Mouse (Mus musculus) MEL (cell line): ENCODE data around the gene 4930524J08Rik. TPM values are rescaled to one million over a fixed set of nuclear protein-coding genes. Genes with fewer than 3 reads are reported as not detected.
A peak's percentile ranks its signal among the peaks of the same experiment; 100 is the strongest.

ENCODE experiments used
- DNase-seq: peaks from one replicate; pipeline ENCODE4 v3.0.0; 2011; ENCODE audit warnings: low read depth, low spot score
- H3K27ac ChIP-seq: 2 replicates; pipeline ENCODE4 v1.5.1; 2012; ENCODE audit warnings: low read depth, mild to moderate bottlenecking, control low read depth, low read length, moderate library complexity; ENCODE audit not compliant: control insufficient read depth
- H3K27me3 ChIP-seq, 2 experiments: fragments of 150-350 bp in 1 of 2; sonication (generic) in 1 of 2; 2 replicates each; pipeline ENCODE4 v1.6.1; 2012; ENCODE audit warnings: low read length in 2 of 2, mild to moderate bottlenecking in 2 of 2, improper control_type of control experiment in 1 of 2, moderate library complexity in 1 of 2; ENCODE audit not compliant: insufficient read depth in 2 of 2, control insufficient read depth in 1 of 2
- H3K36me3 ChIP-seq, 2 experiments: 2 replicates each; pipeline ENCODE4 v1.6.1; 2012 to 2014; ENCODE audit warnings: low read length in 2 of 2, improper control_type of control experiment in 1 of 2, inconsistent platforms in 1 of 2, mild to moderate bottlenecking in 1 of 2; ENCODE audit not compliant: insufficient read depth in 2 of 2, control insufficient read depth in 1 of 2
- H3K4me1 ChIP-seq, 2 experiments: fragments of 150-350 bp in 1 of 2; sonication (generic) in 1 of 2; 2 replicates each; pipeline ENCODE4 v1.6.1; 2012; ENCODE audit warnings: low read length in 2 of 2, improper control_type of control experiment in 1 of 2, mild to moderate bottlenecking in 1 of 2; ENCODE audit not compliant: insufficient read depth in 2 of 2, control insufficient read depth in 1 of 2
- H3K4me3 ChIP-seq, 2 experiments: fragments of 150-350 bp in 1 of 2; sonication (generic) in 1 of 2; 2 replicates each; pipeline ENCODE4 v1.5.1; 2012; ENCODE audit warnings: low read depth in 2 of 2, low read length in 2 of 2, mild to moderate bottlenecking in 2 of 2, moderate library complexity in 2 of 2, control low read depth in 1 of 2, improper control_type of control experiment in 1 of 2; ENCODE audit not compliant: control insufficient read depth in 1 of 2, insufficient read depth in 1 of 2
- H3K79me2 ChIP-seq: 2 replicates; pipeline ENCODE4 v1.6.1; 2012; ENCODE audit warnings: mild to moderate bottlenecking, low read length, moderate library complexity; ENCODE audit not compliant: control insufficient read depth, poor library complexity, insufficient read depth
- H3K9ac ChIP-seq: 2 replicates; pipeline ENCODE4 v1.6.1; 2012; ENCODE audit warnings: low read depth, mild to moderate bottlenecking, control low read depth, low read length, moderate library complexity; ENCODE audit not compliant: control insufficient read depth, poor library complexity, severe bottlenecking
- H3K9me3 ChIP-seq: fragments of 150-350 bp; sonication (generic); replicated peaks from 2 replicates; pipeline ENCODE4 v1.6.1; 2012; ENCODE audit warnings: mild to moderate bottlenecking, low read length, improper control_type of control experiment, moderate library complexity; ENCODE audit not compliant: insufficient read depth
- BHLHE40 ChIP-seq: IDR thresholded peaks from 2 replicates; pipeline ENCODE4 v1.6.1; 2012; ENCODE audit warnings: low read depth, mild to moderate bottlenecking, inconsistent platforms, low read length, improper control_type of control experiment, borderline replicate concordance
- CHD1 ChIP-seq: IDR thresholded peaks from 2 replicates; pipeline ENCODE4 v1.6.1; 2012; ENCODE audit warnings: low read depth, mild to moderate bottlenecking, inconsistent platforms, low read length, improper control_type of control experiment
- CHD2 ChIP-seq: IDR thresholded peaks from 2 replicates; pipeline ENCODE4 v1.6.1; 2011; ENCODE audit warnings: low read length, improper control_type of control experiment
- CTCF ChIP-seq, 3 experiments: IDR thresholded peaks in 2 of 3; conservative IDR thresholded peaks in 1 of 3; 2 replicates each; pipeline ENCODE4 v1.5.1; 2011 to 2012; ENCODE audit warnings: low read length in 3 of 3, low read depth in 2 of 3, mild to moderate bottlenecking in 2 of 3, improper control_type of control experiment in 1 of 3, inconsistent platforms in 1 of 3, mixed read lengths in 1 of 3, moderate library complexity in 1 of 3; ENCODE audit not compliant: control insufficient read depth in 1 of 3, insufficient read depth in 1 of 3, poor library complexity in 1 of 3, severe bottlenecking in 1 of 3
- E2F4 ChIP-seq: IDR thresholded peaks from 2 replicates; pipeline ENCODE4 v1.6.1; 2011; ENCODE audit warnings: low read depth, low read length, improper control_type of control experiment, borderline replicate concordance
- ELF1 ChIP-seq: IDR thresholded peaks from 2 replicates; pipeline ENCODE4 v1.6.1; 2014; ENCODE audit warnings: low read depth, mild to moderate bottlenecking, inconsistent platforms, low read length, improper control_type of control experiment, moderate library complexity
- EP300 ChIP-seq, 2 experiments: IDR thresholded peaks; 2 replicates each; pipeline ENCODE4 v1.6.1; 2011; ENCODE audit warnings: improper control_type of control experiment in 2 of 2, low read length in 2 of 2, low read depth in 1 of 2, mild to moderate bottlenecking in 1 of 2
- ETS1 ChIP-seq: IDR thresholded peaks from 2 replicates; pipeline ENCODE4 v1.6.1; 2012; ENCODE audit warnings: low read depth, mild to moderate bottlenecking, inconsistent platforms, low read length, improper control_type of control experiment, moderate library complexity
- GABPA ChIP-seq: IDR thresholded peaks from 2 replicates; pipeline ENCODE4 v1.6.1; 2012; ENCODE audit warnings: low read depth, mild to moderate bottlenecking, inconsistent platforms, low read length, improper control_type of control experiment, moderate library complexity
- GATA1 ChIP-seq: IDR thresholded peaks from 2 replicates; pipeline ENCODE4 v1.6.1; 2011; ENCODE audit warnings: low read depth, low read length, improper control_type of control experiment
- HCFC1 ChIP-seq: IDR thresholded peaks from 2 replicates; pipeline ENCODE4 v1.6.1; 2012; ENCODE audit warnings: low read depth, mild to moderate bottlenecking, inconsistent platforms, low read length, improper control_type of control experiment, moderate library complexity
- JUND ChIP-seq: IDR thresholded peaks from 2 replicates; pipeline ENCODE4 v1.6.1; 2011; ENCODE audit warnings: low read depth, mild to moderate bottlenecking, improper control_type of control experiment, low read length
- KAT2A ChIP-seq: conservative IDR thresholded peaks from 2 replicates; pipeline ENCODE4 v1.6.1; 2012; ENCODE audit warnings: low read depth, low read length, improper control_type of control experiment, inconsistent platforms
- MAFK ChIP-seq: IDR thresholded peaks from 2 replicates; pipeline ENCODE4 v1.6.1; 2011; ENCODE audit warnings: low read depth, mild to moderate bottlenecking, low read length, improper control_type of control experiment, borderline replicate concordance
- MEF2A ChIP-seq: IDR thresholded peaks from 2 replicates; pipeline ENCODE4 v1.6.1; 2014; ENCODE audit warnings: low read depth, mild to moderate bottlenecking, inconsistent platforms, low read length, improper control_type of control experiment; ENCODE audit not compliant: poor library complexity, insufficient replicate concordance, severe bottlenecking; ENCODE audit errors: extremely low read depth
- MXI1 ChIP-seq: IDR thresholded peaks from 2 replicates; pipeline ENCODE4 v1.6.1; 2011; ENCODE audit warnings: mild to moderate bottlenecking, low read depth, low read length, improper control_type of control experiment
- MYB ChIP-seq: IDR thresholded peaks from 2 replicates; pipeline ENCODE4 v1.6.1; 2011; ENCODE audit warnings: mild to moderate bottlenecking, low read depth, low read length, improper control_type of control experiment
- MYC ChIP-seq: IDR thresholded peaks from 2 replicates; pipeline ENCODE4 v1.6.1; 2011; ENCODE audit warnings: low read depth, mild to moderate bottlenecking, low read length, improper control_type of control experiment, moderate library complexity
- NELFE ChIP-seq: IDR thresholded peaks from 2 replicates; pipeline ENCODE4 v1.6.1; 2011; ENCODE audit warnings: low read depth, low read length, improper control_type of control experiment
- NRF1 ChIP-seq: IDR thresholded peaks from 2 replicates; pipeline ENCODE4 v1.6.1; 2014; ENCODE audit warnings: low read depth, mild to moderate bottlenecking, inconsistent platforms, low read length, improper control_type of control experiment, moderate library complexity; ENCODE audit not compliant: poor library complexity, insufficient read depth, severe bottlenecking
- POLR2A ChIP-seq, 2 experiments: IDR thresholded peaks; 2 replicates each; pipeline ENCODE4 v1.6.1; 2011 to 2012; ENCODE audit warnings: low read length in 2 of 2, mild to moderate bottlenecking in 2 of 2, control low read depth in 1 of 2, improper control_type of control experiment in 1 of 2, low read depth in 1 of 2, moderate library complexity in 1 of 2; ENCODE audit not compliant: control insufficient read depth in 1 of 2, insufficient read depth in 1 of 2, poor library complexity in 1 of 2
- POLR2AphosphoS2 ChIP-seq: IDR thresholded peaks from 2 replicates; pipeline ENCODE4 v1.6.1; 2011; ENCODE audit warnings: low read length, improper control_type of control experiment
- RAD21 ChIP-seq: IDR thresholded peaks from 2 replicates; pipeline ENCODE4 v1.6.1; 2011; ENCODE audit warnings: mild to moderate bottlenecking, low read depth, low read length, improper control_type of control experiment
- RCOR1 ChIP-seq: IDR thresholded peaks from 2 replicates; pipeline ENCODE4 v1.6.1; 2012; ENCODE audit warnings: low read depth, mild to moderate bottlenecking, inconsistent platforms, low read length, improper control_type of control experiment
- SIN3A ChIP-seq: IDR thresholded peaks from 2 replicates; pipeline ENCODE4 v1.6.1; 2012; ENCODE audit warnings: low read length, improper control_type of control experiment, inconsistent platforms
- SMC3 ChIP-seq: IDR thresholded peaks from 2 replicates; pipeline ENCODE4 v1.6.1; 2011; ENCODE audit warnings: low read depth, low read length, improper control_type of control experiment
- TAL1 ChIP-seq: IDR thresholded peaks from 2 replicates; pipeline ENCODE4 v1.6.1; 2012; ENCODE audit warnings: mild to moderate bottlenecking, inconsistent platforms, low read length, moderate library complexity, mixed read lengths
- TBP ChIP-seq: IDR thresholded peaks from 2 replicates; pipeline ENCODE4 v1.8.0; 2011; ENCODE audit warnings: low read depth, low read length, improper control_type of control experiment
- TCF12 ChIP-seq: IDR thresholded peaks from 2 replicates; pipeline ENCODE4 v1.6.1; 2014; ENCODE audit warnings: low read depth, mild to moderate bottlenecking, inconsistent platforms, low read length, improper control_type of control experiment, moderate library complexity
- USF1 ChIP-seq: IDR thresholded peaks from 2 replicates; pipeline ENCODE4 v1.6.1; 2014; ENCODE audit warnings: low read depth, mild to moderate bottlenecking, inconsistent platforms, low read length, improper control_type of control experiment, moderate library complexity
- USF2 ChIP-seq, 2 experiments: IDR thresholded peaks; 2 replicates each; pipeline ENCODE4 v1.6.1; 2011 to 2012; ENCODE audit warnings: improper control_type of control experiment in 2 of 2, low read length in 2 of 2, borderline replicate concordance in 1 of 2, inconsistent platforms in 1 of 2, low read depth in 1 of 2, mild to moderate bottlenecking in 1 of 2; ENCODE audit not compliant: insufficient read depth in 1 of 2
- ZC3H11A ChIP-seq: IDR thresholded peaks from 2 replicates; pipeline ENCODE4 v1.6.1; 2012; ENCODE audit warnings: low read depth, mild to moderate bottlenecking, inconsistent platforms, low read length, improper control_type of control experiment
- ZKSCAN1 ChIP-seq: IDR thresholded peaks from 2 replicates; pipeline ENCODE4 v1.6.1; 2012; ENCODE audit warnings: low read depth, mild to moderate bottlenecking, inconsistent platforms, low read length, improper control_type of control experiment, moderate library complexity
- ZMIZ1 ChIP-seq: IDR thresholded peaks from 2 replicates; pipeline ENCODE4 v1.6.1; 2012; ENCODE audit warnings: low read depth, mild to moderate bottlenecking, inconsistent platforms, low read length, improper control_type of control experiment, moderate library complexity
- ZNF384 ChIP-seq: IDR thresholded peaks from 2 replicates; pipeline ENCODE4 v1.6.1; 2012; ENCODE audit warnings: low read depth, mild to moderate bottlenecking, inconsistent platforms, low read length, improper control_type of control experiment
- polyA plus RNA-seq, 2 experiments: library from polyadenylated mRNA; stranded (reverse) in 1 of 2; unstranded in 1 of 2; fragments of >175 nt in 1 of 2; fragments of >200 nt in 1 of 2; gene quantifications; 2 replicates each; pipeline versions ENCODE4 v1.2.1 to v1.2.4; 2012; ENCODE audit warnings: low replicate concordance in 2 of 2, low read depth in 1 of 2; ENCODE audit not compliant: insufficient read length in 2 of 2, insufficient read depth in 1 of 2, missing spikeins in 1 of 2
- total RNA-seq: library from RNA; depleted of rRNA; stranded (reverse); fragments of 300-350 nt; gene quantifications from 2 replicates; pipeline ENCODE4 v1.2.3, GENCODE M21; 2012; rRNA removed

Gene 4930524J08Rik
- total RNA-seq (1.0 and 1.1 TPM in 2 replicates), polyA plus RNA-seq (1 to 10 TPM in 1 of 2 experiments, not detected in 1; 6.7 TPM)

DNA sequence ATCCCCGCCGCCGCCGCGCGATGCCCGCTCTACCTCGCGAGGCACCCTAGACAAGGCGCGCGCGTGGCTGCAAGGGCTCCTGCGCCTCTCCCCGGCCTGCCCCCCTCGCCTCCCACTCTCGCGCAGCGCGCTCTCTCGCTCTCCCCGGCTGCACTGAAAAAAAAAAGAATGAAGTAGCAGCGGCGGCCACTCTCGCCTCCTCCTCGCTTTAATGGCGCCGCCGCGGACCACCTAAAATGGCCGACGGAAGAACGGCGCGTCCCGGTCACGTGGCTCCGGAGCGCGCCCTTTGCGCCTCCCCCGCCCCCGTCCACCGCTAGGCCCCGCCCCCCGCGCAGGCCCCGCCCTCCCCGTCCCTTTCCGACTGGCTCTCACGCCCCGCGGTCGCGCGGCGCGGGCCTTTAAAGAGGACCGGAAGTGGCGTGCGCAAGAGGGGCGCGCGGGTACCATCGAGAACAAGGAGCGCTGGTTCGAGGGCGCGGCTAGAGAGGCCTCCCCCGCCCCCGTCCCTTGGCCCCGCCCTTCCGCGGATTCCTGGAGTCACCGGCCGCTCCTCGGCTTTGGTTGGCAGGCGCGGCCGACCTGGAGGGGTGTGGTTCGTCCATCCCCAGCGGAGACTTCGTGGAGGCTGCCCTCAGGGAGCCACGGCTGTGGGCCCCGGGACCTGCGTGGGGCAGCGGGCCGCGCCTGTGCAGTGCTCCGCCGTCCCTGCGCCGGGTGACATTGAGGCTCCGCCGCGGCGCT, at the start of gene 4930524J08Rik, which contains the start of gene Hnrnpd:
TSS of gene 4930524J08Rik (plus strand) at position 363 of the 744 bp plus-strand sequence.
TSS of gene Hnrnpd (minus strand) at position 240 of the 744 bp plus-strand sequence.
- Histone ChIP-seq H3K9me3 (no peaks in the 10 kb centered on the region), H3K27me3 (no peaks in the 10 kb centered on the region), H3K4me3 (peak within 1 kb of the TSS; percentile 94 to 96), H3K36me3 (peaks cover 15 to 32% of the 10 kb centered on the region in 2 experiments), H3K9ac (peak within 1 kb of the TSS; percentile 100), H3K27ac (peak within 1 kb of the TSS; percentile 97), H3K4me1 (peaks cover 15 to 21% of the 10 kb centered on the region in 2 experiments), H3K79me2 (peaks cover 49% of the 10 kb centered on the region)
- peak; percentile 97 for DNase-seq
- TF ChIP-seq ZKSCAN1 = no peak
- peak; percentile 79 for TF ChIP-seq MXI1
- no peak for TF ChIP-seq JUND
- no peak for TF ChIP-seq ZNF384
- peak; percentile 58; the same call in 1 of the 2 replicates for TF ChIP-seq KAT2A
- TF ChIP-seq MYB = no peak
- TF ChIP-seq MAFK = no peak
- TF ChIP-seq ZMIZ1 = peak; percentile 60; the same call in 1 of the 2 replicates
- peak; percentile 71 for TF ChIP-seq NELFE
- TF ChIP-seq TCF12 = no peak; the same call in 1 of the 2 replicates
- no peak for TF ChIP-seq GABPA
- peak in 1 of 2 experiments; percentile 26; a peak in 1 of 4 replicates for TF ChIP-seq EP300 (IDR thresholded peaks at IDR 0.05; ENCODE audit: low read depth in 1 of 2, low read length in 2 of 2)
- no peak for TF ChIP-seq TBP
- no peak for TF ChIP-seq CHD2
- TF ChIP-seq RAD21 = no peak
- TF ChIP-seq CHD1 = no peak
- no peak for TF ChIP-seq USF2 (IDR thresholded peaks at IDR 0.05; ENCODE audit: borderline replicate concordance in 1 of 2, insufficient read depth in 1 of 2, low read depth in 1 of 2, low read length in 2 of 2)
- TF ChIP-seq USF1 = peak; percentile 92
- TF ChIP-seq BHLHE40 = peak; percentile 53; the same call in 1 of the 2 replicates
- TF ChIP-seq ZC3H11A = peak; percentile 57
- no peak for TF ChIP-seq TAL1
- peak; percentile 47; the same call in 1 of the 2 replicates for TF ChIP-seq MYC
- peak; percentile 53; the same call in 1 of the 2 replicates for TF ChIP-seq POLR2AphosphoS2
- no peak for TF ChIP-seq SMC3
- TF ChIP-seq RCOR1 = no peak
- peak; percentile 74 to 79 for TF ChIP-seq POLR2A (IDR thresholded peaks at IDR 0.05; ENCODE audit: control insufficient read depth in 1 of 2, insufficient read depth in 1 of 2, low read depth in 1 of 2, low read length in 2 of 2, poor library complexity in 1 of 2)
- peak; percentile 54; the same call in 1 of the 2 replicates for TF ChIP-seq E2F4
- TF ChIP-seq MEF2A = no peak
- TF ChIP-seq HCFC1 = peak; percentile 84
- no peak for TF ChIP-seq CTCF (IDR thresholded peaks at IDR 0.05 in 2 of 3, conservative IDR thresholded peaks at IDR 0.05 in 1 of 3; ENCODE audit: control insufficient read depth in 1 of 3, insufficient read depth in 1 of 3, low read depth in 2 of 3, low read length in 3 of 3, poor library complexity in 1 of 3, severe bottlenecking in 1 of 3)
- TF ChIP-seq ETS1 = peak; percentile 60; the same call in 1 of the 2 replicates
- TF ChIP-seq SIN3A = peak; percentile 79
- TF ChIP-seq ELF1 = peak; percentile 81
- TF ChIP-seq GATA1 = no peak
- TF ChIP-seq NRF1 = peak; percentile 66
